Mouse (Mus musculus) liver (tissue): ENCODE results near the gene Fut1.

Experiments
- DNase-seq: peaks from one replicate; pipeline ENCODE4 v3.0.0-alpha.2; 2020; ENCODE audit warnings: mixed read lengths

The Fut1 gene

DNA sequence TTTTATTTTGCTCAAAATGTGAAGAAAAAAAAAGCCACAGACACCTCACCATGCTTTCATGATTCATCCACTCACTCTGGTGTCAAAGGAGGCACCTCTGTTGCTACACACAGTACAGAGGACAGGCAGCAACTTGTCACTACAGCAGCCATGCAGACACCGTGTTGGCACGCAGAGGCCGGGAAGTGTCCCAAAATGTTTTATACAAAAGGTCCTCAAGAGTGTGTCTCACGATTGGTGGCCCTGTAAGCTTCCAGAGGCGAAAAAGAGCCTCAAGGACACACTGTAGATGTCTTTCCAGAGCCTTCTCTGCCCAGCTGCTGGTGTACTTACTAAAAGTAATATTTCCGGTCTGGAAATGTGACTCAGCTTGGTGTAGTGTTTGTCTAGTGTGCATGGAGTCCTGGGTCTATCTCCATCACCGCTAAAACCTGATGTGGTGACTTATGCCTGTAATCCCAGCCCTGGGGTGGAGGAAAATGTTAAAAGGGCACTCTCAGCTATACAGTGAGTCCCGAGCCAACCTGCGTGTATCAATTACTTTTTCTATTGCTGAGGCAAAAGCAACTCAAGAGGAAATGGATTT lies 11.3 kb upstream of the Fut1 start:
- no peak for DNase-seq

DNA sequence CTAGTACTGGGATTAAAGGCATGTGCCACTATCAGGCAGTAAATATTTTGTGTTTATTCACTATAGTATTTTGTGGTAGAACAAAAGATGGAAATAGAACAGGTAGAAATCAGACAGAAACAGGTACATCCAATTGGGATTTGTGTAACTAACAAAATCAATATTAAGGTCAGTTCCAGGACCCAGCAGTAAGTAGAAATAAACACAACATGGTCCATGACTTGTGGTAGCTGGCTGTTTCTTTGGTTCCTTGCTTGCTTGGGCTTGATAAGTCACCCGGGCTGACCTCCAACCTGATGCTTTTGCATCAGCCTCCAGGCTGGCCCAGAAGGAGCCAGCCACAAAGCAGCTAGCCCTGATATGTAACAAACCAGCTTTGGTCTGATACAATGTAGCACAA lies 7.6 kb upstream of the Fut1 start:
- DNase-seq: no peak

DNA sequence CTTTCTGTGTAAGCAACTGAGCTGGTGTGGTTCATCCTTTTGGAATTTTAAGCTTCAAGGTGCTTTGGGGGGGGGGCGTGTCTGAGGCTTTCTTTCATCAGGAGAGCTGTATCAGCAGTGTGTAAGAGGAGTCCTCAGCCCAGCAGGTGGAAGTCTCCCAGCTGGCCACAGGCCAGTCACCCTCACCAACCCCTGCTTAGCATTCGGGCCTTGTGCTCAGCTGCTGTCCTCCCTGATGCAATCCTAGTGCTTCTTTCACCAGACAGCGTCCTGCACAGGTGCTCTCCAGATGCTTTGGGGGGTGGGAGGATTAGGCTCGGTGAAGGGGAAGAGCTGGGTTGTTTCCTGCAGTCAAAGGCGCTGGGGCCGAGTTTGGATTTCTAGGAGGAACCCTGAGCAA lies 812 bp upstream of the Fut1 start:
- DNase-seq: no peak

DNA sequence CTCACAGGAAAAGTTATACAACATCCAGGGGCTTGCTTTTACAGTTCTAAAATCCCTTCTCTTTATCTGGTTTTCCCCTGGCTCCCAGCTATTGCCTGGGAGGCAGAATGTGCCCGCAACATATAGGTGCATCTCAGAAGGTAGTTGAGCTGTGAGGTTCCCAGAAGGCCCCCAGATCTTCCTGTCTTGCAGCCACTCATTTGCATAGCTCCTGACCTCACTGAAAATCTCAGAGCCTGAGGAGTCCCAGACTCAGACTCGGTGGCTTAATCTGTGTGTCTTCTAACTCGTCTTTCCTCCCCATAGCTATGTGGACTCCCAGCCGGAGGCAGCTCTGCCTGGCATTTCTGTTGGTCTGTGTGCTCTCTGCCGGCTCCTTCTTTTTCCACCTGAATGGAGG lies 1.2 kb downstream of the Fut1 start:
- DNase-seq: no peak

DNA sequence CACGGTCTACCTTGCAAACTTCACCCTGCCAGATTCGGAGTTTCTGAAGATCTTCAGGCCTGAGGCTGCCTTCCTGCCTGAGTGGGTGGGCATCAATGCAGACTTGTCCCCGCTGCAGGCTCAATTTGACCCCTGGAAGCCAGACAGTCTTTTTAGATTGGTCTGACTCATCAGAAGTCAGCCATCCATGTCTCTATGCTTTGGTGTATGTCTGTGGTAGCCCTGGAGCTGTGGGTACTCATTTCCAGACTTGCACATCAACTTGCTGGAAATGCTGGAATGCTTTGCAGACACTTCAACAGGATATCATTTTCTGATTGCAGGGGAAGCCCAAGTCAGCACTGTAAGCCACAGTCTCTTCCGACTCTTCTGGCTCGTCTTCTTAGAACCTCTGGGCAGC lies 2.5 kb downstream of the Fut1 start:
- DNase-seq: no peak

DNA sequence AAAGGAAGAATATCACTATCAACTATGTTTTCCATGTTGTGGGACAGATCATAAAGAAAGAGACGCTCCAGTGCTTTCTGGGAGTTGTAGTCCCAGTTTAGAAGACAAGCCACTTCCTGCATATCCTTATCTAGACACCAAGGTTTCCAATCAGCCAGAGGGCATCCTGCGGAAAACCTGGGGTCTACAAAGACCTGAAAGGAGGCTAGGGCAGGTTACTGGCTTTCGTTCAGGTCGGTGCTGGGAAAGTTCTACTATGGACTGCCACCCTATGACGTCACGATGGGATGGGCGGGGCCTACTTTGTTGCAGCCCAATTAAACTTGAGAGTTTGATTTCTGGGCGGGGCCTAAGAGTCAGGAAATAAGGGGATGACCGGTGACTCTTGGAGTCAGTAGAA lies 4.4 kb downstream of the Fut1 start, which contains the start of gene Izumo1:
TSS of gene Izumo1 (plus strand) at position 369 of the 400 bp plus-strand sequence.
- DNase-seq: peak; percentile 69

DNA sequence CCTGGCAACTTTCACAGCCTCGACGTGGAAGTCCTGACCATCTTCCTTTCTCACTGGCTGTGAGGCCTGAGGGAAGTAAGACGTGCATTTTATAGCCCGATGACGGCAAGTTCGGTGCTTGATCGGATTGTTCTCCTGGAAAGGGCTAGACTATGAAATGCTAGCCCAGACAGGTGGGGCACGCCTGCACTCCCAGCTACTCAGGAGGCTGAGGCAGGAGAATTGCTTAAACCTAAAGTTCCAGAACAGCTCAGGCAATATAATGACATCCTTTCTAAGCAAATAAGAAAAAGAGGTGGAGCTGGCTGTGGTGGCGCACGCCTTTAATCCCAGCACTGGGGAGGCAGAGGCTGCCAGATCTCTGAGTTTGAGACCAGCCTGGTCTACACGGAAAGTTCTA lies 6.4 kb downstream of the Fut1 start:
- no peak for DNase-seq

DNA sequence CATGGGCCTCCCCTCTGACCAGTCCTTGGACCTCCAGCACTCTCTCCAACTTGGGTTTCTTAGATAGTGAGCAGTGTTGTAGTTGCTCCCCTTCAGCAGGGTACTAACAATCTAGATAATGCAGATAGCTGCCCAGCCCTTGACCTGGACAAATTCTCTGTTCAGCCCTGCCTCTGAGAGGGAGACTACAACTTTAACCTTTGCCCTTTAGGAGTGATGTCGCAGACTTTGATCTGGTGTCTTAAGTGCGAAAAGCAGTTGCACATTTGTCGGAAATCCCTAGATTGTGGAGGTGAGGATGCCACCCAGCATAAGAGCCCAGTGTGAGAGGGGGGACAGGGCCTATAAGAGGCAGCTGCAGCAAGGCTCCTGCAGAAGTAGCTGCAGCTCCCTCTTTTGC lies 7.6 kb downstream of the Fut1 start:
- no peak for DNase-seq

DNA sequence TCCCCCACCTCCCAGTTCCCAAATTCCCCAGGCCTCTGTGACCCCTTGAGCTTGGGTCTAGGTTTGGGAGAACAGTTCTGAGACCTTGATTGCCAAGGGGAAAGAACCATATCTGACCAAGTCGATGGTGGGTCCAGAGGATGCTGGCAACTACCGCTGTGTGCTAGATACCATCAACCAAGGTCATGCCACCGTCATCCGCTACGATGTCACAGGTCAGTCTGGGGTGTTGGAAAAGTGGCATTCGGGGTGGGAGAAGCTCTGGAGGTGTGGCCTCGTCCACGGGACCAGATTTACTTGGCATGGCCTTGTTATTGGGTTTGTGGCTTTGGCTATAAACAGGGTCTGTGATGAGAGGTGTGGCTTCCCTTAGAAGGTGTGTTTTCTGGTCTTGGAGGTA lies 8.4 kb downstream of the Fut1 start:
- no peak for DNase-seq

DNA sequence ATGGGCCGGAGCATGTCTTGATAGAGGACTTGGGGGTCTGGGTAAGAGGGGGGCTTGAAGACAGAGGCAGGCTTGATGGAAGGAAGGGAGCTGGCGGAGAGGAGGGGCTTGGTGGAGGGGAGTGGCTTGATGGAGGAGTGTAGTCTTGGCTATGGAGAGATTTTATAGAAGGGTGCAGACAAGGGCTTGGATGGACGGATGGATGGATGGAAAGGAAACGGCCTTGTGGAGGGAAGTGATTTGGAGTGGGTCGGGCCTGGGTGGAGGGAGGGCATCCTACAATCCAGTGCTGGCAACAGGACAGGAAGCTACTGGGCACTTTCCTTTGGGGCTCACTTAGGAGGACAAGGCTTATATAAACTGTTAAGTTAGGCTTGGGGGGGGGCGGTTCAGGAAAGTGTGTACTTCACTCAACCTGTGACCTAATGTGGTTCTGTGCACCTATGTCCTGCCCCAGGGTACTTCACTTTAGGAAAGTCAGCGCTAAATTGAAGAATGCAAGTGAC lies 9.5 kb downstream of the Fut1 start:
- DNase-seq: no peak

DNA sequence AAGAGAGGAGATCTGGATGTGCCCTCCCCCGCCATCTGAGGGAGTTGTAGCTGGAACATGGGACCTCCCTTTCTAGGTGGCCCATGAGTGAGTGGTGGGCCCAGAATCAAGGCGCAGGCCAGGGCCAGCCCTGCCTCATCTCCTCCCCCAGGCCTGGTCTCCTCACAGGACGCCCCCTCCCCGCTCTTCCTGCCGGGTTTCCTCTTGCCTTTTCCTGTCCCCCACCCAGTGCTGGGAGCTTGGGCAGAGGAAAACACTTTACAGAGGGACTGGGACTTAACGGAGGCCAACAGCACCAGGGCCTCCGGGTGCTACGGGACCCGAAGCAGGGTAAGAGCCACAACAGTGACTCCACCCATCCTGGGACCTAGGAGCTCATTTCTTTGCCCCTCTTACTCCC lies 10.2 kb downstream of the Fut1 start, which contains the start of gene Rasip1:
TSS of gene Rasip1 (plus strand) at position 228 of the 400 bp plus-strand sequence.
- no peak for DNase-seq

DNA sequence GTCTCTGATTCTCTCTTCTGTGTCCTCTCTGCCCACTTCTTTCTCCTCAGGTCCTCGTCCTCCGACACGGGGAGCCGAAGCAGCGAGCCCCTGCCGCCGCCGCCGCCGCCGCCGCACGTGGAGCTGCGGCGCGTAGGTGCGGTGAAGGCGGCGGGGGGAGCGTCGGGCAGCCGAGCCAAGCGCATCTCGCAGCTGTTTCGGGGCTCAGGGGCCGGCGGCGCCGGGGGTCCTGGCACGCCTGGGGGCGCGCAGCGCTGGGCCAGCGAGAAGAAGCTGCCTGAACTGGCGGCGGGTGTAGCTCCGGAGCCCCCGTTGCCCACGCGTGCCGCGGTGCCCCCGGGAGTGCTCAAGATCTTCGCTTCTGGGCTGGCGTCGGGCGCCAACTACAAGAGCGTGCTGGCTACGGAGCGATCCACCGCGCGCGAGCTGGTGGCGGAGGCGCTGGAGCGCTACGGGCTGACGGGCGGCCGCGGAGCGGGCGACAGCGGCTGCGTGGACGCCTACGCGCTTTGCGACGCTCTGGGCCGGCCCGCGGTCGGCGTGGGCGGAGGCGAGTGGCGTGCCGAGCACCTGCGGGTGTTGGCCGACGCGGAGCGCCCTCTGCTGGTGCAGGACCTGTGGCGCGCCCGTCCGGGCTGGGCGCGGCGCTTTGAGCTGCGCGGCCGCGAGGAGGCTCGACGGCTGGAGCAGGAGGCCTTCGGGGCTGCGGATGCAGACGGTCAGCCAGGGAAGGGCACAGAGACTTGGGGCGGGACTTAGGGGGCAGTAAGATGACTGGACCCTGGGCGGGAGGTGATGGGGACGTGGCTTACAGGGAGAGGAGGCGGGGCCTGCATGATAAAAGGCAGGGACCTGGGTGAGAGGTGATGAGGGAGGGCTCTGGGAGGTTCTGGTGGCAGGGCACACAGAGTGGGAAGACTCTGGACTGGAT lies 11.5 kb downstream of the Fut1 start:
- peak; percentile 86 for DNase-seq

DNA sequence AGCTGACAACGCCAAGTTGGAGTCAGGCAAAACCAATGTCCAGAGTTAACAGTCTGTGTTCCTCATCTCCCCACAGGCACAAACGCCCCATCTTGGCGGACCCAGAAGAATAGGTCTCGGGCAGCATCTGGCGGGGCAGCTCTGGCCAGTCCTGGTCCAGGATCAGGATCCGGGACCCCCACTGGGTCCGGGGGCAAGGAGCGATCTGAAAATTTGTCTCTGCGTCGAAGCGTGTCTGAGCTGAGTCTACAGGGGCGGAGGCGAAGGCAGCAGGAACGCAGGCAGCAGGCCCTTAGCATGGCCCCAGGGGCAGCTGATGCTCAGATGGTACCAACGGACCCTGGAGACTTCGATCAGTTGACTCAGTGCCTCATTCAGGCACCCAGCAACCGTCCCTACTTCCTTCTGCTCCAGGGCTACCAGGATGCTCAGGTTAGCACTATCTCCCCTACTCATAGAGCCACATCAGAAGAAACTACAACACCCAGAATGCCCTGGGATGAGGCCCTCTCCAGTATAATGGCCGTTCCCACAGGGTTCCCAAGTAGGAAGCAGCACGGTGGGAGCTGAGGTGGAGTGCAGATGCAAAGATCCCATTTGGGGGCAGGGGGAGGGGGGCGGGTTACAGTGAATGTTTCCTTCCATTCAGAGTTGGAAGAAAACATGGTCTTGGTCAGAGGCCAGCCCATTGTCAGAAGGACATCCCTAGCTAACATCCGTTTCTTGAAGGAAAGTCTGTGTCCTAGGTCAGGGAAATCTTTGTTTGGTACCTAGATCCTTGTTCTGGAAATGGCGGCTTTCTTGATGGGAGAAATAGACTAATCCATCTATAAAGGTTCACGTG lies 13.2 kb downstream of the Fut1 start:
- DNase-seq: no peak

DNA sequence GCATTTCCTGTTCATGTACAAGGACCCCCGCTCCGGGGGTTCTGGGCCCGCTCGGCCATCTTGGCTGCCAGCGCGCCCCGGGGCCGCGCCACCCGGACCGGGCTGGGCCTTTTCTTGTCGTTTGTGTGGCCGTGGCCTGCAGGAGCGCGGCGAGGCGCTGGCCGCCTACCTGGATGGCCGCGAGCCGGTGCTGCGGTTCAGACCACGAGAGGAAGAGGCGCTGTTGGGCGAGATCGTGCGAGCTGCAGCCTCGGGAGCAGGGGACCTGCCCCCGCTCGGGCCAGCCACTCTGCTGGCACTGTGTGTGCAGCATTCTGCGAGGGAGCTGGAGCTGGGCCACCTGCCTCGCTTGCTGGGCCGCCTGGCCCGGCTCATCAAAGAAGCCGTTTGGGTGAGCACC lies 15.4 kb downstream of the Fut1 start:
- DNase-seq: peak; percentile 32

DNA sequence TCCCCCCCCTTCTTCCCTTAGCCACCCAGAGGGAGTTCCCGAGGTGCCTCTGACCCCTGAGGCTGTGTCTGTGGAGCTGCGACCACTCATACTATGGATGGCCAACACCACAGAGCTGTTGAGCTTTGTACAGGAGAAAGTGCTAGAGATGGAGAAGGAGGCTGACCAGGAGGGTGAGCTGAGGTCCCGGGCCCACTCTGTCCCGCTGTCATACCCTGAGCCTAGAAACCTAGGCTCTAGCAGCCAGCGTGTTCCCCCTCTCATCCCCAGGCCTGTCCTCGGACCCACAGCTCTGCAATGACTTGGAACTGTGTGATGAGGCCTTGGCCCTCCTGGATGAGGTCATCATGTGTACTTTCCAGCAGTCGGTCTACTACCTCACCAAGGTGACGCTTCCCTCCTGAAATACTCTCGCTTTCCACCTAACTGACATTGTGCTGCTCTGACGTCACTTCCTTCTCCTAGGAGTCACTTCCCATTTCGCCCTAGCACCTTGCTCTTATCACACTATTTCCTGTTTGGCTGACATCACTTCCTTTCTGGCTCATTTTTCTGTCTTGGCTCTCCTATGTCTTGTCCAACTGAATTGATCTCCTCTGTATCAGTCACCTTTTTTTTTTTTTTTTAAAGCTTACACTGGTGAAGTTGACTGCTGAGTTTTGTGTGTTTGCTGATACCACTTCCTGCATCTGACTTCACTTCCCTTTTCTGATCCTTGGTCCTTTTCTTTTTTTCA lies 18.0 kb downstream of the Fut1 start:
- DNase-seq: no peak

DNA sequence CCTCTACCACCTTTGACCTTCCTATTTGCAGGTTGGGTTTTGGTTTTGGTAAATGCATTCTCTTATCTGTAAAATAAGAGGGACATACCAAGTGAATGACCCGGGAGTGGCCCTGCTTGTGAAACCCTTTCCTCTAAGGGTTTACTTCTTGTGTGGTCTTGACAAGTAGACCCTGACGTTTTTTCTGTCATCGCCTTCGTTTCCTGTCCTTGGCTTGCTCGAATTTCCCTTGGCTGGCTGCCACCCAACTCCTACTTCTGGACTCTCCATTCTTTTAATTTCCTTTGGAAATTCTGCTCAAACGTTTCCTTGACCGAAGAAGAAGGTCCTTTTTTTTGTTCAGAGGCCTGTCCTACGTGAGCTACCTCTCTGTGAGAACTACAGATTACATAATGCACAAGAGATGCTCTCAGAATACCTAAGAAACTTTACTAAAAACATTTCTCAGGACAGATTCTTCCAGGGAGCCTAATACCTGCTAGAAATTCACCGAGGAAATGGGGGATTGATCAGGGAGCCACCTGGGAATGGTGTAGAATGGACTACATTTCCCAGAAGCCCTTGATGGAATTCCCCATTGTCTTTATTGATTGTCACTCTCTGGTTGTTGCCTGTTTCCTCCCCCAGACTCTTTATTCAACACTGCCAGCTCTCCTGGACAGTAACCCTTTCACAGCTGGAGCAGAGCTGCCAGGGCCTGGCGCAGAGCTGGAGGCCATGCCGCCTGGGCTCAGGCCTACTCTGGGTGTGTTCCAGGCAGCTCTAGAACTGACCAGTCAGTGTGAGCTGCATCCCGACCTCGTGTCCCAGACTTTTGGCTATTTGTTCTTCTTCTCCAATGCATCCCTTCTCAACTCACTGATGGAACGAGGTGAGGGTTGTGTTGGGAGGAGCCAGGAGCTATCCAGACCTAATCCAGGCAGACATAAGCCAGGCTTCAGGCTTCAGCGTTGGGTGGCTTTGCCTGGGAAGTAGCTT lies 18.9 kb downstream of the Fut1 start:
- DNase-seq: no peak

DNA sequence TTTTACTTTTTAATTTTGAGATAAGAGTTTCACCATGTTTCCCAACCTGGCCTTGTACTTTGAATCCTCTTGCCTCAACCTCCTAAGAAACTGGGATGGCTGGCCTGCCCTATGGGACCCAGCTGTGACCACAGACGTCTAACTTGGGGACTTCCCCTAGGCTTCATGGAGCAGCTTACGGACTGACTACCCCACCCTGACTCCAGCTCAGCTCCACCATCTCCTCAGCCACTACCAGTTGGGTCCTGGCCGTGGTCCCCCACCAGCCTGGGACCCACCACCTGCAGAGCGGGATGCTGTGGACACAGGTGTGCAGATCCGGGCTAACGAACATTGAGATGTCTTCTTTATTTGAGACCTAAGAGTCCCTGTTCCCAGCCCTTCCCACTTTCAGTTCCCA lies 20.6 kb downstream of the Fut1 start:
- DNase-seq: no peak

DNA sequence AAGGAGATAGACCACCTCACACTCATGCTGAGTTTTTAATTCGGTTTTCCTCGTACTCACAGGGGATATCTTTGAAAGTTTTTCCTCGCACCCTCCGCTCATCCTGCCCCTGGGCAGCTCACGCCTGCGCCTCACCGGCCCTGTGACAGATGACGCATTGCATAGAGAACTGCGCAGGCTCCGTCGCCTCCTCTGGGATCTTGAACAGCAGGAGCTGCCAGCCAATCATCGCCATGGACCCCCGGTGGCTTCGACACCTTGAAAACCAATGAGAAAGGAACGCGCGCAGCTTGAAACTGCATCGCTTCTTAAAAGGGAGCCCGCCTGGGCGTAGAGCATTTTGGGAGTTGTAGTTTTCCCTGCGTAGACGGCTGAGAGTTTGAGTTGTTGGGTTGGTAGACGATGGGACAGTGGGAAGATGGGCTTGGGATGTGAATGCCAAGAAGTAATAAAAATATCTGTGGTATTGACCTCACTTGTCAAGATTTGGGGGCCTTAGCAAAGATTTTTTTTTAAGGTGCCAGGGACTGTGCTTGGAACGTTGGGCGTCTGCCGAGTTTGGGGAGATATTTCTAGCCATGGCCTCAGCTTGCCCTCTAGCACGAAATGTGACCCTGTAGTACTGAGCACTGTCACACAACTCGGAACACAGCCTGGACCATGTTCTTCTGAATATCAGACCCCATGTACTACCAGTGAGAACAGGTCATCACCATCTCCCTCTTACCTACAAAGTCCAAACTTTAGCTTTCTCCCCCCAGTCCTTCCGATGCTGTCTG lies 21.7 kb downstream of the Fut1 start:
- DNase-seq: peak; percentile 82

DNA sequence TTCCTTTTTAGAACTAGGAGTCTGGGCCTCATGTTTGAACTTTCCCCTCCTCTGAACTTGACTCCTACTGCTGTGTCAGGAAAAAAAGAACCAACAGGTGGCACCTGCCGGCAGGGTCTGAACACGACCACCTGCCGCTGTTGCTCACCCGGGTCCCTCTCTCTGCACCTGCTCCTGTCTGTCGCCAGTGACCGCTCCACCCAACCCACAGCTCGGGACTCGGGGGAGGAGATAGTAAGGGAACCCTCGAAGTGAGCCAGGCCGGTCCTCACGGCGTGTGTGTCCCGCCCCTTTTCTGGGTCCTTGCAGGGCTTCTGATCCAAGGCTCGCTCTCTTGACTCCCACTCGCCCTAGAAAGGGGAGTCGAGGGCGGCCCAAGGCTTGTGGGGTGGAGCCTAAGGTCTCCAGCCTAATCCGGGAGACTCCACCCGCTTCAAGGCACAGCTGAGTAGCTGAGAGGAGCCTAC lies 22.5 kb downstream of the Fut1 start, which contains the start of gene Mamstr:
TSS of gene Mamstr (plus strand) at position 417 of the 467 bp plus-strand sequence.
- peak; percentile 16 for DNase-seq
